Mouse (Mus musculus): Measurements from ENCODE around the gene Gm14406.
"Not testable (repeated sequence)": the region's sequence is repeated elsewhere in the genome, so short reads cannot be mapped to it uniquely, and the experiment has no call there.

Gene Gm14406

GRCm38 (mm10) chr2:177577998-177578397 is at the start of gene Gm14406:
TSS of gene Gm14406 (minus strand) at chr2:177578210.
- DNase-seq, result not testable (repeated sequence)

- not testable (repeated sequence) for DNase-seq
These were observed 2.9 kb downstream of the Gm14406 start for GRCm38 (mm10) chr2:177575141-177575540.

- DNase-seq, result not testable (repeated sequence)
These were observed 18.6 kb downstream of the Gm14406 start for GRCm38 (mm10) chr2:177559365-177559764.

- not testable (repeated sequence) for DNase-seq
These were observed 22.7 kb downstream of the Gm14406 start for GRCm38 (mm10) chr2:177555261-177555660.

GRCm38 (mm10) chr2:177537717-177538116 is 40.3 kb downstream of the Gm14406 start:
- DNase-seq, result not testable (repeated sequence)

GRCm38 (mm10) chr2:177537141-177537540 is 40.9 kb downstream of the Gm14406 start:
- not testable (repeated sequence) for DNase-seq

GRCm38 (mm10) chr2:177535876-177536275 is 42.1 kb downstream of the Gm14406 start:
- DNase-seq, result no peak

- DNase-seq, result not testable (repeated sequence)
These were observed 53.8 kb downstream of the Gm14406 start for GRCm38 (mm10) chr2:177524171-177524570.

GRCm38 (mm10) chr2:177523674-177524073 is 54.3 kb downstream of the Gm14406 start:
- DNase-seq, result not testable (repeated sequence)

- DNase-seq, result no peak
These were observed 54.9 kb downstream of the Gm14406 start for GRCm38 (mm10) chr2:177523061-177523460.

- DNase-seq, result no peak
These were observed 58.0 kb downstream of the Gm14406 start for GRCm38 (mm10) chr2:177520035-177520434.

Measured in kidney, postnatal 36 days (tissue).